Mouse (Mus musculus) limb, embryonic 15.5 days (tissue): ENCODE data around the gene Hps4. TPM values are rescaled to one million over a fixed set of nuclear protein-coding genes. Genes with fewer than 3 reads are reported as not detected.

Source experiments
- ATAC-seq: fragments of 200-750 bp; cut with Nextera tagmentation; 2 replicates; pipeline ENCODE4 v1.8.0; 2017; ENCODE audit warnings: low read depth, moderate TSS enrichment; ENCODE audit not compliant: insufficient number of reproducible peaks, low FRiP score, low TSS enrichment
- H3K27ac ChIP-seq: fragments of 300-500 bp; sonication (generic); 2 replicates; pipeline ENCODE4 v1.5.1; 2015; ENCODE audit warnings: moderate library complexity, mild to moderate bottlenecking, inconsistent platforms
- H3K27me3 ChIP-seq: fragments of 300-500 bp; sonication (generic); 2 replicates; pipeline ENCODE4 v1.6.1; 2015; ENCODE audit warnings: inconsistent platforms
- H3K36me3 ChIP-seq: fragments of 300-500 bp; sonication (generic); 2 replicates; pipeline ENCODE4 v1.6.1; 2015; ENCODE audit warnings: inconsistent platforms
- H3K4me1 ChIP-seq: fragments of 300-500 bp; sonication (generic); 2 replicates; pipeline ENCODE4 v1.6.1; 2015; ENCODE audit warnings: inconsistent platforms
- H3K4me2 ChIP-seq: fragments of 300-500 bp; sonication (generic); 2 replicates; pipeline ENCODE4 v1.6.1; 2015; ENCODE audit warnings: mild to moderate bottlenecking, inconsistent platforms
- H3K4me3 ChIP-seq: fragments of 300-500 bp; sonication (generic); 2 replicates; pipeline ENCODE4 v1.5.1; 2015; ENCODE audit warnings: mild to moderate bottlenecking, inconsistent platforms
- H3K9ac ChIP-seq: fragments of 300-500 bp; sonication (generic); 2 replicates; pipeline ENCODE4 v1.6.1; 2015; ENCODE audit warnings: inconsistent platforms
- H3K9me3 ChIP-seq: fragments of 300-500 bp; sonication (generic); 2 replicates; pipeline ENCODE4 v1.6.1; 2016; ENCODE audit warnings: inconsistent platforms
- WGBS: fragments of 180-500 bp; shearing (Covaris S2); methylation state at CpG from one replicate; pipeline ENCODE4 v1.1.7; 2015; 5-methylcytosine and 5-hydroxymethylcytosine counted together
- polyA plus RNA-seq: library from polyadenylated mRNA; unstranded; fragments of >200 nt; fragmentation: Nextera tagmentation; extraction: Ambion mirVana; gene quantifications from 2 replicates; pipeline ENCODE4 v1.2.1, GENCODE M21; 2015

Gene Hps4
- 32.5 and 34.8 TPM in 2 replicates for polyA plus RNA-seq

- Histone ChIP-seq H3K9ac (peak within 1 kb of the TSS; percentile 91), H3K4me2 (peak within 1 kb of the TSS; percentile 76), H3K9me3 (no peaks in the 10 kb centered on the region), H3K27me3 (no peaks in the 10 kb centered on the region), H3K27ac (peak within 1 kb of the TSS; percentile 68), H3K36me3 (peaks cover 45% of the 10 kb centered on the region), H3K4me3 (peak within 1 kb of the TSS; percentile 98), H3K4me1 (peaks cover 38% of the 10 kb centered on the region)
- ATAC-seq, result 0 out of 2 replicates have a peak, but pooled peaks have one; percentile 42
- 1% methylated on average over 64 of the region's 64 CpGs for WGBS
Measured at GRCm38 (mm10) chr5:112342463-112343204, at the start of gene Hps4, which contains the start of gene Srrd. Gene Hps4 (plus strand): TSS chr5:112343083. Gene Srrd (minus strand): TSS chr5:112343040.

- Histone ChIP-seq H3K27ac (no peak overlapping the region), H3K4me3 (no peak overlapping the region), H3K4me2 (no peak overlapping the region), H3K36me3 (no peaks in the 10 kb centered on the region), H3K4me1 (peaks cover 52% of the 10 kb centered on the region), H3K9me3 (no peaks in the 10 kb centered on the region), H3K27me3 (no peaks in the 10 kb centered on the region), H3K9ac (no peak overlapping the region)
- 75% methylated on average over 2 of the region's 2 CpGs for WGBS
- ATAC-seq, result no peak
Measured at GRCm38 (mm10) chr5:112293800-112294199, 49.1 kb upstream of the Hps4 start.

- Histone ChIP-seq H3K4me1 (peaks cover 44% of the 10 kb centered on the region), H3K36me3 (no peaks in the 10 kb centered on the region), H3K9ac (no peak overlapping the region), H3K27ac (no peak overlapping the region), H3K27me3 (no peaks in the 10 kb centered on the region), H3K4me2 (no peak overlapping the region), H3K9me3 (no peaks in the 10 kb centered on the region), H3K4me3 (no peak overlapping the region)
- WGBS, result 60% methylated on average over 4 of the region's 4 CpGs
- ATAC-seq, result no peak
Measured at GRCm38 (mm10) chr5:112294696-112295095, 48.2 kb upstream of the Hps4 start.

- no peak overlapping the region for H3K4me3 ChIP-seq
- H3K4me2 ChIP-seq, result no peak overlapping the region
- H3K9ac ChIP-seq, result no peak overlapping the region
- no peaks in the 10 kb centered on the region for H3K9me3 ChIP-seq
- 51% methylated on average over 8 of the region's 8 CpGs for WGBS
- no peak overlapping the region for H3K27ac ChIP-seq
- no peaks in the 10 kb centered on the region for H3K36me3 ChIP-seq
- no peaks in the 10 kb centered on the region for H3K27me3 ChIP-seq
- no peak for ATAC-seq
- peaks cover 40% of the 10 kb centered on the region for H3K4me1 ChIP-seq
Measured at GRCm38 (mm10) chr5:112295162-112295561, 47.7 kb upstream of the Hps4 start.

- Histone ChIP-seq H3K27ac (no peak overlapping the region), H3K9me3 (no peaks in the 10 kb centered on the region), H3K9ac (no peak overlapping the region), H3K4me1 (peaks cover 36% of the 10 kb centered on the region), H3K4me2 (no peak overlapping the region), H3K4me3 (no peak overlapping the region), H3K36me3 (no peaks in the 10 kb centered on the region), H3K27me3 (no peaks in the 10 kb centered on the region)
- ATAC-seq, result no peak
- WGBS, result 69% methylated on average over 8 of the region's 8 CpGs
Measured at GRCm38 (mm10) chr5:112295564-112295963, 47.3 kb upstream of the Hps4 start.

GRCm38 (mm10) chr5:112296404-112297181 lies 46.3 kb upstream of the Hps4 start:
- H3K27ac ChIP-seq, result peak overlapping the region; percentile 60; the same call in 1 of the 2 replicates
- H3K36me3 ChIP-seq, result no peaks in the 10 kb centered on the region
- no peaks in the 10 kb centered on the region for H3K9me3 ChIP-seq
- 65% methylated on average over 6 of the region's 6 CpGs for WGBS
- no peak for ATAC-seq
- H3K4me1 ChIP-seq, result peaks cover 26% of the 10 kb centered on the region
- no peak overlapping the region for H3K4me2 ChIP-seq
- no peak overlapping the region for H3K9ac ChIP-seq
- H3K4me3 ChIP-seq, result no peak overlapping the region
- H3K27me3 ChIP-seq, result no peaks in the 10 kb centered on the region

GRCm38 (mm10) chr5:112297257-112297656 lies 45.6 kb upstream of the Hps4 start:
- peaks cover 22% of the 10 kb centered on the region for H3K4me1 ChIP-seq
- H3K9me3 ChIP-seq, result no peaks in the 10 kb centered on the region
- H3K4me2 ChIP-seq, result no peak overlapping the region
- H3K4me3 ChIP-seq, result no peak overlapping the region
- H3K36me3 ChIP-seq, result no peaks in the 10 kb centered on the region
- H3K27me3 ChIP-seq, result no peaks in the 10 kb centered on the region
- ATAC-seq, result no peak
- WGBS, result 69% methylated on average over 2 of the region's 2 CpGs
- no peak overlapping the region for H3K9ac ChIP-seq
- H3K27ac ChIP-seq, result peak overlapping the region; percentile 60; the same call in 1 of the 2 replicates

GRCm38 (mm10) chr5:112298226-112298988 lies 44.5 kb upstream of the Hps4 start:
- H3K27ac ChIP-seq, result peak overlapping the region; percentile 33; the same call in 1 of the 2 replicates
- 86% methylated on average over 12 of the region's 12 CpGs for WGBS
- ATAC-seq, result peak; percentile 52; the same call in 1 of the 2 replicates
- no peak overlapping the region for H3K9ac ChIP-seq
- H3K9me3 ChIP-seq, result no peaks in the 10 kb centered on the region
- H3K4me3 ChIP-seq, result no peak overlapping the region
- H3K4me2 ChIP-seq, result no peak overlapping the region
- H3K36me3 ChIP-seq, result no peaks in the 10 kb centered on the region
- no peaks in the 10 kb centered on the region for H3K27me3 ChIP-seq
- peaks cover 21% of the 10 kb centered on the region for H3K4me1 ChIP-seq

GRCm38 (mm10) chr5:112299399-112299798 lies 43.5 kb upstream of the Hps4 start:
- Histone ChIP-seq H3K9me3 (no peaks in the 10 kb centered on the region), H3K27ac (no peak overlapping the region), H3K9ac (no peak overlapping the region), H3K4me3 (no peak overlapping the region), H3K4me2 (no peak overlapping the region), H3K27me3 (no peaks in the 10 kb centered on the region), H3K36me3 (no peaks in the 10 kb centered on the region), H3K4me1 (peaks cover 18% of the 10 kb centered on the region)
- WGBS, result 82% methylated on average over 4 of the region's 4 CpGs
- no peak for ATAC-seq

GRCm38 (mm10) chr5:112300112-112300511 lies 42.8 kb upstream of the Hps4 start:
- no peaks in the 10 kb centered on the region for H3K36me3 ChIP-seq
- H3K4me1 ChIP-seq, result peaks cover 11% of the 10 kb centered on the region
- no peak for ATAC-seq
- H3K27ac ChIP-seq, result no peak overlapping the region
- H3K4me3 ChIP-seq, result no peak overlapping the region
- no peak overlapping the region for H3K4me2 ChIP-seq
- H3K27me3 ChIP-seq, result no peaks in the 10 kb centered on the region
- no peak overlapping the region for H3K9ac ChIP-seq
- WGBS, result 83% methylated on average over 2 of the region's 2 CpGs
- H3K9me3 ChIP-seq, result no peaks in the 10 kb centered on the region

- no peak overlapping the region for H3K9ac ChIP-seq
Measured at GRCm38 (mm10) chr5:112300721-112301308, 42.1 kb upstream of the Hps4 start.

More at GRCm38 (mm10) chr5:112300721-112301308, 42.1 kb upstream of the Hps4 start:
- Histone ChIP-seq H3K9me3 (no peaks in the 10 kb centered on the region), H3K36me3 (peaks cover under 1% of the 10 kb centered on the region; the same call in 1 of the 2 replicates), H3K4me2 (no peak overlapping the region), H3K4me3 (no peak overlapping the region), H3K4me1 (peaks cover 8% of the 10 kb centered on the region), H3K27me3 (no peaks in the 10 kb centered on the region), H3K27ac (no peak overlapping the region)
- ATAC-seq, result no peak
- 93% methylated on average over 6 of the region's 6 CpGs for WGBS
